Mouse (Mus musculus) right cerebral cortex, postnatal 36 days (tissue): ENCODE results near the gene Slc35e3.
"Not testable (repeated sequence)": the region's sequence is repeated elsewhere in the genome, so short reads cannot be mapped to it uniquely, and the experiment has no call there.

Experiments
- DNase-seq, 2 experiments: peaks; one replicate each; pipeline ENCODE4 v3.0.0; 2022; ENCODE audit warnings: low spot score in 2 of 2, mixed read lengths in 1 of 2

Slc35e3 gene

DNA sequence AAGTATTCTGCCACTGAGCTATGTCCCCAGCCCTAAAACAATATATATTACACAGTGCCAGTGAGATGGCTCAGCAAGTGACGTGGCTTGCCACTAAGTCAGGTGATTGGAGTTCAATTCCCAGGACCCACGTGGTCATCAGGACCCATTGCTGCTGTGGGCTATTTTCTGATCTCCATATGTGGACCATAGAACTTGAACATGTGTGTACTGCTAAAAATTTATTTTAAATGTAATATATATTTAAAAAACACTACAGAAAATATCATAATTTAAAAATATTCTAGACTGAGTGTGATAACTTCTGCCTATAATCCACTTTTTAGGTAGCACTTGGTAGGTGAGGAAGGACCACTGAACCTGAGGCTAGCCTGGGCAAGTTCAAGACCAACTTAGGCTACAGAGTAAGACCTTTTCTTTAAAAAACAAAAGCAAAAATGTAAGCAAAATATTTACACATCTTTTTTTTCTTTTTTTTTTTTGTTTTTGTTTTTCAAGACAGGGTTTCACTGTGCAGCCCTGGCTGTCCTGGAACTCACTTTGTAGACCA, 16.2 kb upstream of the Slc35e3 start:
- DNase-seq: no peak

DNA sequence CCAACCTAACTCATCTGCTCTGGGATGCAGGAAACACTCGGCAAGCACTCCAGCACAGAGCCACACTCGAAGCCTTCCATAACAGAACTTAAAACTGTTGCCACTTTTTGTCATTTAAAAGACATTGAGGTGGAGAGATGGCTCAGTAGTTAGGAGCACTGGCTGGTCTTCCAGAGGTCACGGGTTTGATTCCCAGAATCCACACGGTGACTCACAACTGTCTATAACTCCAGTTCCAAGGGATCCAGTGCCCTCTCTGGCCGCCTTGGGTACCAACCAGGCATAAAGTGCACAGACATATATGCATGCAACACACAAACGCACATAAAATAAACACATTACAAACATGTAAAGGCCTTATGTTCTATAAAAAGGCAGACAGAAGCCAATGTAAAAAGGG, 15.4 kb upstream of the Slc35e3 start:
- no peak for DNase-seq

DNA sequence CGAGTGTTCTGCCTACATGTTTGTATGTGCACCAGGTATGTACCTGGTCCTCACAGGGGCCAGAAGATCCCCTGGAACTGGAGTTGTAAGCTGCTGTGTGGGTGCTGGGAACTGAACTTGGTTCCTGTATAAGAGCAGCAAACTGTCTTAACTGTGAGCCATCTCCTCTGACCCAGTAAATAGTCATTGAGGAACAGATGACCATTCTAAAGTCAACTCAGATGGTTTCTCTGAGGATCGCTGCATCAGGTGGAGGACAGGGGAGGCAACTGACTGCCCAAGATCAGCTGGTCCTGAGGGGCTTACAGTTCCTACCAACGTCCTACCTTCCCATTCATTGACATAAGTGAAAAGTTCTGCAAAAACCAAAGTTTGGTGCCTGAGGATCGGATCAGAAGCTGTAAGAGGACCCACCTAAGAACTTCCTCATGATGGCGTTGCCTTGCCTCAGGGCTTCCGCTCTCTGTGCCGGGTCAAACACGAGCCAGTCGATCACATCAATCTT, 14.7 kb upstream of the Slc35e3 start:
- DNase-seq: no peak

DNA sequence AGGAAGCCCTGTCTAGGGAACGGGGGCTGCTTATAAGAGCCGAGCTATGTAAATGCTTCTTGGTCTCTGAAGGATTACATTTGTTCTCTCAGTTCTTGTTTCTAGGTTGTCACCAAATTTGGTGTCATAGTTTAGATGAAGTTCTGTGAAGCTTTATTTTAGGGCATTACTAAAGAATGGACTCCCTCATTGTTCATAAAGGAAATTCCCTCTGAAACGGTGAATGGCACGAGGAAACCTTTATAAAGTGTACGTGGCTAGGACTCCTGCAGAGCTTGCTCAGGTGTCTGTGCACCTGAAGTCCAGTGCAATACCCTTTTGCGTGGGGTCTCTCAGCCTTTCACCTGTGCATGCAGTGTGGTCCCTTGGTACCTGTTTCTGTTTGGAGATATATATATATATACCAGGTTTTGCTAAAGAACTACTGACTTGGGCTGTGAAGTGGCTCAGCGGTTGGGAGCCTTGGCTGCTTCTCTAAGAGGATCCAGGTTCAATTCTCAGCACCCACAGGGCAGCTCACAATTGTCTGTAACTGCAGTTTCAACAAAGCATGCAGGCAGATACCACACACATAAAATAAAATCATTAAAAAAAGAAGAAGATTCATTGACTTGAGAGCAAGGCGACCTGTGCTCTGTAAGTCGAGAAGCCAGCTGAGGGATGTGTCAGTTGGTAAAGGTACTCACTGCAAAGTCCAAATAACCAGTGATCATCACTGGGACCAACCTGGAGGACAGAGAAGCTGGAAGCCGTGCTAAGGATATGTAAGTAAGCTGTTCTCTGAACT, 13.9 kb upstream of the Slc35e3 start:
- DNase-seq: no peak

DNA sequence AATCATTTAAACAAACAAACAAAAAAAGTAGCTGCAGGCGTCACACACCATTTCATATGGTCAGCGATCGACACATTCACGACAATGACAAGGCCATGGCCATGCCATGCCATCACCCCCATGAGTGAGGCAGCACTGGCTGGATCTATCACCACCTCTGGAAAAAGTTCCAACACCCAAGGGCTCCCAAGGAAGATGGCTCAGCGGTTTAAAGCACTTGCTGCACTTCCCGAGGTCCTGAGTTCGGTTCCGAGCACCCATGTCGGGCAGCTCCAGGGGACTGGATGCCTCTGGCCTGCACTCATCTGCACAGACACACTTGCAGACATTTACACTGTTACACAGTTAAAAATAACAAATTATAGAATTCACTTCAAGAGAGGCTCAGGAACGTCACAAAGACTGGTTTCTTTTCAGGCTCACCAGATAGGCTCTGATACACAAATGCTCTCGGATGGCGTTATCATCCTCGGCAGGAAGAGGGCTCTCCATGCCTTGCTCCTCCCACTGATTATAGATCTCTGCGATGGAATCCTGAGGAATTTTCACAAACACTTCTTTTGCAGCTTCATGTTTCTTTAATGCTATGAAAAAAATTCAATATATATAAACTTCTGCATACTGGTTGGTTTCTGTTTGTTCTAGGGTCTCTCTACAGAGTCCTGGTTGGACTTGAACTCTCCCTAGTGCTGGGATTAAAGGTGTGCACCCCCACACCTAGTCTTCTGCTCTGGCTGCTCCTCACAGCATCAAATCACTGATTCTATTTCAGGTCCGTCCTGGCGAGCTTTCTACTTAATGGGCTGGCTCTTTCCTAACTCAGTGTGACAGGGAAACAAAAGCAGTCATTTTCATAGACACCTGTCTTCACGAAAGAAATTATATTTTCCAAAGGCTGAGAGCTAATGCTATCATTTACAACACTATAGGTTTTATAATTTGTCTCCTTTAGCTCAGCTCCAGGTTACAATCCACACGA, 12.9 kb upstream of the Slc35e3 start:
- no peak for DNase-seq

DNA sequence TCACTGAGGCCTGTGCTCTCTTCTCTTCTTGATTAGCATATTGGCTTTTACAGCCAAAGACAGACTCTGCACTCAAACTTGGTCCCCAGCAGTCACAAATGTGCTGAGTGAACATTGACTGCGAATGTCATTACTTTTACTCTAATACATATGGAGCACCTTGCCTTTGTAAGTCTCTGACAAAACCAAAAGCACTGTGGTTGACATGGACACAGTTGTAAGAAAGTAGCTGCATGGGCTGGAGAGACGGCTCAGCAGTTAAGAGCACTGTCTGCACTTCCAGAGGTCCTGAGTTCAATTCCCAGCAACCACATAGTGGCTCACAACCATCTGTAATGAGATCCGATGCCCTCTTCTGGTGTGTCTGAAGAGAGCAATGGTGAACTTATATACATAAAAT, 12.2 kb upstream of the Slc35e3 start:
- DNase-seq: not testable (repeated sequence)

DNA sequence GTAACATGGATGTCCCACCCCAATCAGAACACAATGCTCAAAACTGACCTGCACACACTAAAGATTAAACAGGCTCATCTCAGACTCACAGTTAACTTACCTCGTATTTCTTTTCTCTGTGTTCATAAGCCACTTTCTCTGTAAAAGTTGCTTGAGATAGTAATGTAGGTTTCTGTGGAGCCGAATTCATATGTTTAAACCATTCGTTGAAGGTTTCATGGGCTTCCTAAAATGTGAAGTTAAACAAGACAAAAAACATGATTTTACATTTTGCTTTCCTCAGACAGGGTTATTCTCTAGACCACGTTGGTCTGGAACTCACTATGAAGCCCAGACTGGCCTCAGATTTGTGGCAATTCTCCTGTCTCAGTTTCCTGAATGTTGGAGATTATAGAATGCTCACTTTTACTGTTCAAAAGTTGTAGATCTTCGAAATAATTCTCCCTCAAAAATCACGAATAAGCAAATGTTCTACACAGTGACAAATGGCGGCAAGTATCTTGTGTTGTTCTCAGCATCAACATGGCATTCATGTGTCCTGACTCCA, 11.7 kb upstream of the Slc35e3 start:
- DNase-seq: no peak

DNA sequence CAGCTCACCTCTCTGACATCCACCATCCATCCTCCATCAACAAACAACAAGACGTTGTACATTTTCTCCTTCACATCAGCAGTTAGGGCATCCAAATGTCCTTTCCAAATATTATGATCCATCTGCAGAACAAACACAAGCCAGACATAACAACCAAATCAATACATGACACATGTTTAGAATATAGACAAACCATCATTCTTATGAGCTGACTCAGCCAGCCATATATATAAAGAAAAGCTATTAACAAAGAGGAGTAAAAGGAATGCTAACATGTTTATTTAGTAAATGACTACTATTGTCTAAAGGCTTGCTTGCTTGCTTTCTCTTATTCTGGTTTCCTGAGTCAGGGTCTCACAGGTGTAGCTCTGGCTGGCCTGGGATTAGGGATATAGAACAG, 11.1 kb upstream of the Slc35e3 start:
- DNase-seq: no peak

DNA sequence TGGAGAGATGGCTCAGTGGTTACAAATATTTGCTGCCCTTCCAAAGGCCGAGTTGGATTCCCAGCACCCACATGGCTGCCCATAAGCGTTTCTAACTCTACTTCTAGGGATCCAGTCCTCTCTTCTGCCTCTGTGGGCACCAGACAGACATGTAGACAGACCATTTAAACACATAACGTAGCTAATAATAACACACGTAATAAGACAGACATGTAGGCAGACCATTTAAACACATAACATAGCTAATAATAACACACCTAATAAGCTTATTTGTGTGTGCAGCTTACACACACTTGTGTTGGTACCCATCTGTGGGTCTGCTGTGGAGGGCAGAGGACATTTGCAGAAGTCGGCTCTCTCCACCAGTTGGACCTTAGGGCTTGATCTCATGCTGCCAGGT, 10.6 kb upstream of the Slc35e3 start:
- DNase-seq: no peak

DNA sequence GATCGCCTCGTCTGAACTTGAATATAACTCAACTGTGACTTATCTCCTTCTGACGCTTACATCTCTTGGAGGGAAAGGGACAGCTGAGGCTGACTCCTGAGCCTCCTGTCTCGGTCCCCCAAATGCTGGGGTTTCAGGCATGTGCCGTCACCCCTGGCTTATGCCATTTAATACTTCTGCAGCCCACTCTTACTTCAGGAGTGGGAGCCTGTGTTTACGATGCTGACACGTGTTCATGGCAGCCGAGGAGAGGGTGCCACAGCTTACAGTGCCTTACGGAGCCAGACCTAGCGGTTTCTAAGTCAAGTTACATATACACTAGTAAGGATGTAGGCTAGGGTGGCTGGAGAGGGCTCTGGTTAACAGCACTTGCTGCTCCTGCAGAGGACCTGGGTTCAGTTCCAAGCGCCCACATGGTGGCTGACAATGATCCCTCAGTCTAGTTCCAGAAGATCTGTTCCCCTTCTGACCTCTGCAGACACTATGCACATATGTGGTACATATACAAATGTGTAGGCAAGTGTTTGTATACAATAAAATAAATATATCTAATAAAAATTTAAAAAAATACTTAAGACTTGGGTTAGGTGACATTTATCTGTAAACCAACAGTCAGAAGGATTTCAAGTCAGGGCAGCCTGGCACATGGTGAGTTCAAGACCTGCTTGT, 9.8 kb upstream of the Slc35e3 start:
- DNase-seq: no peak

DNA sequence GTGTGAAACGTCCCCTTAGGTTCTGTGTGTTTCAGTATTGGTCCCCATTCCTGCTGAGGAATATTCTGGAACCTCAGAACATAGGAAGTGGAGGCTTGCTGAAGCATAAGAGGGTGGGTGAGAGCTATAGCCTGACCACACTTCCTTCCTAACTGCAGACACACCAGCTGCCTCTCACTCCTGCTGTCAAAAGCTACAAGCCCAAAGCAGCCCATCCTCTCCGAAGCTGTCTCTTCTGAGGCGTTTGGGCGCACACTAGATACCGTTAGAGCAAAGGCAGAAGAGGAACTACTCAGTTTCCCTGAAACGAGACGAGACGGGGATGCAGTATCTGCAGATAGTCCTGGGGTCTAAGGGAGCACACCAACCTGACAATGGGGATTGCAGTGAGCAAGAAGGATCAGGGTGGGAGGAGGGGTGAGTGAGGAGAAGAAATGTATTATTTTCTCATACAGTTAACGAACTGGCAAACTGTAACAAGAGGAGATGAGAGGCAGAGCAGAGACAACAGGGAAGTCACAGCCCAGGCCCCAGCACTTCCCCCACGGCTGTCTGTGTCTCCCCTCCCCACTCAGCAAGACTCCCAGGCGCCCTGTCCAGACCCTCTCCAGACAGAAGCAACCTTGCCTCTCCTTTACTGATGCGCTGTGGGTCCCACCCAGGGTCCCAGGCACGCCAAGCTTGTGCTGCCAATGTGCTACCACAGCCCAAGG, 9.1 kb upstream of the Slc35e3 start:
- no peak for DNase-seq

DNA sequence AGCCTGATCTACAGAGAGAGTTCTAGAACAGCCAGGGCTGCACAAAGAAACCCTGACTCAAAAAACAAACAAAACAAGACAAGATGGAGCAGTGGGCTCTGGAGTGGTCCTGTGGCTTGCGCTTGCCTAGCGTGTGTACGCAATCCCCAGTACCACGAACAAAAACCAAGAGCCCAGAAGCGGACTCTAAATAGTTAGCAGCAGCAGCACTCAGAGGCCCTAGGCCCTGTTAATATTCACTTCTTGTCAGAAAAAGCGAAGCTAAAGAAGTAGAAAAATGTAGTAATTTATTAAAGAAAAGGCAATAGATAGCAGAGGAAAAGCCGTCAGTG, 8.4 kb upstream of the Slc35e3 start:
- no peak for DNase-seq

DNA sequence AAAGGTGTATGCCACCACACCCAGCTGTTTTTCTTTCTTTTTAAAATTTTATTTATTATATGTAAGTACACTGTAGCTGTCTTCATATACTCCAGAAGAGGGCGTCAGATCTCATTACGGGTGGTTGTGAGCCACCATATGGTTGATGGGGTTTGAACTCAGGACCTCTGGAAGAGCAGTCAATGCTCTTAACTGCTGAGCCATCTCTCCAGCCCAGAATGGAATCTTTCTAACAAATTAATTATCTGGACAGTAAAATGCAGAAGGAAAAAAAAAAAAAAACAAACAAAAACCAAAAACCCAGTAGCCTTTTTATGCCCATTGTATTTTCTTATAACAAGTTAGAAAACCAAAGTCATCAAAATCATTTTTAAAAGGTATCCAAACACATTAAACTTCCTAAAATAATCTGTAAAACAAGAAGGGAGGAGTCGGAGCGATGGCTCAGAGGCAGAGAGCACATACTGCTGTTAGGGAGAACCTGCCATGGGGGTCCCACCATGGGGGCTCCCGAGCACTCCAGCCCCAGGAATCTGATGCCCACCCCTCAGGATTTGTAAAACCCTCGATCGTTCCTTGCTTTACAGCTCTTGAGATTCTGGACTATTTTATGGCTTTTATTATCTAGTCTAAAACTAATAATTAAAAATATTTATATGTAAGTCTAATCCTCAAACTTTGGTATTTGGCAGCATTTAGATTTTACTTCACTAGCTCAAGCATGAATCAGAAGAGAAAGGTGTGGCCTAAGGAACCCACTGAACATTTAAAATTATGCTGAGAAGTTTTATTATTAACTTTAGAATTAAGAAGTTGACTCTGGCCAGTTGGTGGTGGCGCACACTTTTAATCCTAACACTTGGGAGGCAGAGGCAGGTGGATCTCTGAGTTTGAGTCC, 7.8 kb upstream of the Slc35e3 start:
- no peak for DNase-seq

DNA sequence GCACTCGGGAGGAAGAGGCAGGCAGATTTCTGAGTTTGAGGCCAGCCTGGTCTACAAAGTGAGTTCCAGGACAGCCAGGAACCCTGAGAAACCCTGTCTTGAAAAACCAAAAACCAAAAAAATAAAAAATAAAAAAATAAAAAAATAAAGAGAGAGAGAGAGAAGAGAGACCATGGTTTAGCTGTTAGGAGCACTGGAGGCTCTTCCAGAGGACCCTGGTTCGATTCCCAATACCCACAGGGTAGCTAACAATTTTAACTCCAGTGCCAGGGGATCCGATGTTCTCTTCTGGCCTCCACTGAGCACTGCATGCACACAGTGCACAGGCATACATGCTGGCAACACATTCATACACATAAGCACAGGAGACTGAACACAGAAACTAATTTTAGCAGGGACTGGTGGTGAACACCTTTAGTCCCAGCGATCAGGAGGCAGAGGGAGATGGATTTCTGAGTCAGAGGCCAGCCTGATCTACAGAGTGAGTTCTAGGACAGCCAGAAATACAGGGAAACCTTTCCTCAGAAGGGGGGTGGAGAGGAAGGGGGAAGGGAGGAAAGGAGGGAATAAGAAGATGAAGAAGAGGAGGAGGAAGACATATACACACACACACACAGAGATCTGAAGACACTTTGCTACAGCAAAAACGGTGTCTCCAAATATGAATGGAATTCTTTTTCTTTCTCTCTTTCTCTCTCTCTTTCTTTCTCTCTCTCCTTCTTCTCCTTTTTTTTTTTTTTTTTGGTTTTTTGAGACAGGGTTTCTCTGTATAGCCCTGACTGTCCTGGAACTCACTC, 6.9 kb upstream of the Slc35e3 start:
- DNase-seq: no peak

DNA sequence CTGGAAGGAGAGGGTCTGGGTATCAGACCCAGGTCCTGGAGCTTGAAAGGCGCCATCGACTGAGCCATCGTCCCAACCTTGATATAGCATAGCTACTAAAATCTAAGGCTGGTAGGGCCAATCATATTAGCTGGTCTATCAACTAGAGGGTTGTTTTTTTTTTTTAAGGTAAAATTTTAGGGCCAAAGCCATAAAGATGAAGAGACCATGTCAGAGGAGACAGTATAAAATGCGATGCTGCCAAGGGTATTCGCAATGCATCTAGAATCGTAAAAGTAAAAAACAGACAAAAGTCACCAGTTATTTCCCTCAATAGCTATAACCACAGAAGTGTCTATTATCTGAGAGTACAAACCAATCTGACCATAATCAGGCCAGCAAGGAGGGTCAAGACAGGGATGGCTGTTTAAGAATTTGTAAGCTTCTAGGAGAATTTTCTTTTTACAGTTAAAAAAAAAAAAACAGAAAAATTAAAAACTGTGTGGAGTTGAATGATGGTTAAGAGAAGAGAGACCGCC, 6.2 kb upstream of the Slc35e3 start:
- DNase-seq: no peak

DNA sequence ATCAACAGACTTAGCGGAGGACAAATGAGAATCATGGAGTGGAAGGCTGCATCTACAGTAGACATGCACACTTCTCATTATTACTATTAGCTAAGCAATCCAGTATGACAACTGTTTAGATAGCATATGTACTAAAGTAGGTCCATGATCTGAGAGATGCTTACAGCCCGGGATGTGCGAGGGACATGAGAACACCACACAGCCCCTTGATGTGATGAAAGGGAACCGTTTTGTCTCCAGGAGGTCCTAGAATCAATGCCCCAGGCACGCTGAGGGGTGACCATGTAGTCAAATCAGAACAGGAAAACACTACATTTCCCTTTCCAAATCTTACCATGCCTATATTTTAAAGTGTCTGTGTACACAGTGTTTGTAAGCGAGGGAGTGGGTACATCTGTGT, 5.6 kb upstream of the Slc35e3 start:
- DNase-seq: no peak

DNA sequence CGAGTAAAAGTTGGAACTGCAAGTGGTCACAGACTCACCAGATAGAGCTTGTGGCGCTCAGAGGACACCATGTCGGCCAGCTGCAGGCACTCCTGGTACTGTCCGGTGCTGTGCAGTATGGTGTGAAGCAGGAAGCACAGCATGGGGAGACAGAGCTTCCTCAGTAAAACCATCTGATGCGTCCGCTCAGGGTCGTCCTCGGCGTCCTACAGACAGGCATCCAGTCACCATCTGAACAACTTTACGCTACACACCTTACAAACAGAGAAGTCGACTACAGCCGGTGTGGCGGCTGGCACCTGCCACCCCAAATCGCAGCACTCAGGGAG, 5.1 kb upstream of the Slc35e3 start:
- no peak for DNase-seq

DNA sequence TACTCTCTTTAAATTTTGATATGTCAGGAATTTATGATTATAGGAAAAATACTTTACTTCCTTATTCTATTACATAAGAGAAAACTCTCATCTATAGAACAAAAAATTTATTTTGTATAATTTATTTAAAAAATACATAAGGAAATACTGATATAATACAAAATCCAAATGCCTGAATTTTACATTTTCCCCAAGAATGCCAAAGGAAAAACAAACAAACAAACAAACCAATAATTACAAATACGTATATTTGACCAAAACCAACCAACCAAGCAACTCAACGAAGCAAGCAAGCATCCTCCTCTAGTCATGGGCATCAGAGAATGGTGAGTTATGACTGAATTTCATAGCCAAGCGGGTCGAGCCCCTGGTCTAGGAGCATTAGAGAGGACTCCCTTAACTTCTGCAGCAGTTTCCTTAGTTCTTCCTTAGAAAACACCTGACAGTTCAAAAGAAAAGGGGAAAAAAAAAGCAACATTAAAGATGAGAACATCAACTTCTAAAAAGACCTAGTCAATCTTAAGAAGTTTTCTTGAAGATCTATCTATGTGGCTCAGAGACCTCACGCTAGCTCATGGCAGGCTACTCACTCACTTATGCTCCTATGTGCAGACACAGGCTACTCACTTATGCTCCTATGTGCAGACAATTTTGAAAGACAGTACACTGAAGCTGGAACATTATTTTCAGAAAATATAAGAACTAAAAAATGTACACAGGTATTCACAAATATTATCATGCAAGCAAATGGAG, 4.5 kb upstream of the Slc35e3 start:
- DNase-seq: no peak
